26 mouse cellular contexts compared by ENCODE assay signal in the genomic region with DNA sequence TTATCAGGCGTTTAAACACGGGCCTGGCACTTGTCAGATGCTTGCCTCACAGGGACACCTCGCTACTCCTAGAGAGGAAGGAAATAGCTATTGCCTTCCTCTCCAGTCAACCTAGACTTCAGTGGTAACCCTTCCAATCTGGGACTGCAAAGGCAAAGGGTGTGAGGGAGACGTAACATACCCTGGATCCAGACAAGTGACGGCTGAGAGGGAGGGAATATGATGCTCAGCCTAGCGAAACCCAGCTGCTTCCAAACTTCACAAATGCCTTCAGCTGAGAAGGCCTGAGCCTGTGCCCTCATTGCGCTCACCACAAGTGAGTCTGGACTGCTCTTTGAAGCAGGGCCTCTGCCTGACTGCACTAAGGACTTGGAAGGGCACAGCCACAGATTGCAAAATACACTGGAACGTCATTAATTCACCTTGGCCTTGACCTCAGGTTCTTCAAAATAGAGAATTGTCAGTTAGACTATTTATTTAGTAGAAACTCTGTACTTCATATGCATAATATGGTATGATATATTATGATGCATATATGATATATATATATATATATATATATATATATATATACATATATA. TPM values are rescaled to one million over a fixed set of nuclear protein-coding genes. Genes with fewer than 3 reads are reported as not detected.
A peak's percentile ranks its signal among the peaks of the same experiment; 100 is the strongest.
DNase-seq lines count a peak whose midpoint lies in the region; ATAC-seq and TF ChIP-seq lines count a peak whose summit lies in the region.
"Had no signal": no experiment of that assay in that cellular context is flagged by ENCODE, and none has a peak within 500 bp of the region (broad histone marks: within the 10 kb centered on the region; RNA-seq: fewer than 3 reads in every experiment).

No protein-coding gene starts in this region.

- no peaks in the 10 kb centered on the region for H3K36me3 ChIP-seq in embryonic facial prominence, embryonic 14.5 days (ENCODE audit: control insufficient read depth, insufficient read depth, low read length)
- H3K36me3 ChIP-seq in embryonic facial prominence, embryonic 10.5 days (replicated peaks) = no peaks in the 10 kb centered on the region
- H3K36me3 ChIP-seq in heart, embryonic 15.5 days = no peaks in the 10 kb centered on the region
- H3K36me3 ChIP-seq in midbrain, embryonic 11.5 days (ENCODE audit: control insufficient read depth, insufficient read depth, low read length) = no peaks in the 10 kb centered on the region
- H3K36me3 ChIP-seq in midbrain, embryonic 15.5 days (replicated peaks) = no peaks in the 10 kb centered on the region
- H3K36me3 ChIP-seq: embryonic facial prominence, embryonic 13.5 days; hindbrain, embryonic 13.5 days; midbrain, embryonic 13.5 days had no signal

- H3K4me2 ChIP-seq in embryonic facial prominence, embryonic 14.5 days (ENCODE audit: low read depth, low read length) = no peak overlapping the region
- no peak overlapping the region for H3K4me2 ChIP-seq in heart, embryonic 15.5 days
- H3K4me2 ChIP-seq in midbrain, embryonic 11.5 days = no peak overlapping the region
- H3K4me2 ChIP-seq in midbrain, embryonic 15.5 days = no peak overlapping the region
- H3K4me2 ChIP-seq: embryonic facial prominence, embryonic 13.5 days; forebrain, embryonic 13.5 days; hindbrain, embryonic 13.5 days; liver, embryonic 11.5 days; midbrain, embryonic 13.5 days had no signal

- no peak; the same call in 1 of the 2 replicates for ATAC-seq in embryonic facial prominence, embryonic 14.5 days (ENCODE audit: low read depth)
- ATAC-seq in heart, embryonic 15.5 days (replicated peaks; ENCODE audit: insufficient number of reproducible peaks, insufficient read depth, low FRiP score, low read depth) = no peak; the same call in 1 of the 2 replicates
- no peak for ATAC-seq in midbrain, embryonic 11.5 days (ENCODE audit: low FRiP score)
- no peak for ATAC-seq in midbrain, embryonic 15.5 days (replicated peaks)
- ATAC-seq: forebrain, embryonic 13.5 days; liver, postnatal 0 days; midbrain, embryonic 13.5 days had no signal

- peaks cover 5% of the 10 kb centered on the region; the same call in 1 of the 2 replicates for H3K4me1 ChIP-seq in embryonic facial prominence, embryonic 14.5 days (ENCODE audit: control insufficient read depth, insufficient read depth, low read length)
- H3K4me1 ChIP-seq in embryonic facial prominence, embryonic 10.5 days = peaks cover 21% of the 10 kb centered on the region
- H3K4me1 ChIP-seq in heart, embryonic 15.5 days (replicated peaks) = peaks cover 14% of the 10 kb centered on the region
- H3K4me1 ChIP-seq in midbrain, embryonic 11.5 days (ENCODE audit: control insufficient read depth, insufficient read depth, low read length) = peaks cover 2% of the 10 kb centered on the region; the same call in 1 of the 2 replicates
- H3K4me1 ChIP-seq in midbrain, embryonic 15.5 days = no peaks in the 10 kb centered on the region
- H3K4me1 ChIP-seq: forebrain, embryonic 13.5 days; hindbrain, embryonic 13.5 days; midbrain, embryonic 13.5 days had no signal

- no peak overlapping the region for H3K27ac ChIP-seq in embryonic facial prominence, embryonic 14.5 days (replicated peaks; ENCODE audit: low read depth, low read length)
- H3K27ac ChIP-seq in embryonic facial prominence, embryonic 10.5 days (replicated peaks) = no peak overlapping the region
- 0 out of 2 replicates have a peak overlapping the region, but pooled peaks have one; percentile 29 for H3K27ac ChIP-seq in heart, embryonic 15.5 days
- H3K27ac ChIP-seq in midbrain, embryonic 11.5 days (ENCODE audit: low read depth, low read length) = no peak overlapping the region
- H3K27ac ChIP-seq in midbrain, embryonic 15.5 days = no peak overlapping the region
- no peak overlapping the region for H3K27ac ChIP-seq in left cerebral cortex, adult 2 months
- H3K27ac ChIP-seq: embryonic facial prominence, embryonic 13.5 days; forebrain, embryonic 13.5 days; hindbrain, embryonic 13.5 days; kidney, postnatal 0 days; midbrain, embryonic 13.5 days had no signal

- no peak overlapping the region for H3K9ac ChIP-seq in embryonic facial prominence, embryonic 14.5 days (ENCODE audit: low read depth, low read length)
- no peak overlapping the region for H3K9ac ChIP-seq in heart, embryonic 15.5 days
- H3K9ac ChIP-seq in midbrain, embryonic 11.5 days (ENCODE audit: low read length) = no peak overlapping the region
- no peak overlapping the region for H3K9ac ChIP-seq in midbrain, embryonic 15.5 days
- H3K9ac ChIP-seq: embryonic facial prominence, embryonic 13.5 days; forebrain, embryonic 13.5 days; hindbrain, embryonic 13.5 days; liver, postnatal 0 days; midbrain, embryonic 13.5 days had no signal

- no peaks in the 10 kb centered on the region for H3K9me3 ChIP-seq in embryonic facial prominence, embryonic 14.5 days (ENCODE audit: control insufficient read depth, low read length)
- H3K9me3 ChIP-seq in embryonic facial prominence, embryonic 10.5 days = no peaks in the 10 kb centered on the region
- H3K9me3 ChIP-seq in heart, embryonic 15.5 days (replicated peaks) = no peaks in the 10 kb centered on the region
- H3K9me3 ChIP-seq in midbrain, embryonic 11.5 days (ENCODE audit: control insufficient read depth, low read length) = no peaks in the 10 kb centered on the region
- H3K9me3 ChIP-seq in midbrain, embryonic 15.5 days = no peaks in the 10 kb centered on the region
- H3K9me3 ChIP-seq: embryonic facial prominence, embryonic 13.5 days; forebrain, embryonic 13.5 days; hindbrain, embryonic 13.5 days; midbrain, embryonic 13.5 days had no signal

- 49% methylated on average over 8 of the region's 8 CpGs for WGBS in embryonic facial prominence, embryonic 14.5 days
- WGBS in embryonic facial prominence, embryonic 10.5 days = 73% methylated on average over 8 of the region's 8 CpGs
- WGBS in heart, embryonic 15.5 days = 26% methylated on average over 8 of the region's 8 CpGs
- 81% methylated on average over 8 of the region's 8 CpGs for WGBS in midbrain, embryonic 11.5 days
- 81% methylated on average over 8 of the region's 8 CpGs for WGBS in midbrain, embryonic 15.5 days

- no peaks in the 10 kb centered on the region for H3K27me3 ChIP-seq in embryonic facial prominence, embryonic 14.5 days (replicated peaks; ENCODE audit: control insufficient read depth, insufficient read depth, low read length)
- no peaks in the 10 kb centered on the region for H3K27me3 ChIP-seq in embryonic facial prominence, embryonic 10.5 days (replicated peaks; ENCODE audit: low read depth, poor library complexity, severe bottlenecking)
- no peaks in the 10 kb centered on the region; the same call in 1 of the 2 replicates for H3K27me3 ChIP-seq in heart, embryonic 15.5 days
- no peaks in the 10 kb centered on the region for H3K27me3 ChIP-seq in midbrain, embryonic 11.5 days (ENCODE audit: control insufficient read depth, insufficient read depth, low read length)
- H3K27me3 ChIP-seq in midbrain, embryonic 15.5 days (replicated peaks) = no peaks in the 10 kb centered on the region
- H3K27me3 ChIP-seq: embryonic facial prominence, embryonic 13.5 days; forebrain, embryonic 13.5 days; hindbrain, embryonic 13.5 days; midbrain, embryonic 13.5 days had no signal

- TF ChIP-seq CTCF in left cerebral cortex, adult 2 months (IDR thresholded peaks at IDR 0.05) = no peak

- DNase-seq in embryonic facial prominence, embryonic 14.5 days (ENCODE audit: low spot score) = peak; percentile 42
- DNase-seq in embryonic facial prominence, embryonic 10.5 days (ENCODE audit: low spot score) = no peak
- DNase-seq in heart, adult 8-10 months (ENCODE audit: low spot score) = no peak
- DNase-seq in midbrain, embryonic 11.5 days (ENCODE audit: low spot score, missing footprints) = peak; percentile 23
- DNase-seq in skeletal muscle tissue, adult 2 months (ENCODE audit: low read depth, low spot score) = peak; percentile 52
- DNase-seq in left cerebral cortex, adult 2 months (ENCODE audit: extremely low spot score in 1 of 2, low spot score in 2 of 2) = no peak
- DNase-seq: cerebellum, adult 11-12 months; cerebellum, postnatal 14 days; gastrocnemius, postnatal 10 days; heart, adult 18-20 months; heart, postnatal 36 days; kidney, adult 18-20 months; layer of hippocampus, adult 9-11 months; liver, postnatal 0 days; right cerebral cortex, postnatal 14 days; spleen, adult 18-20 months had no signal

- H3K4me3 ChIP-seq in embryonic facial prominence, embryonic 14.5 days (ENCODE audit: low read depth, low read length) = no peak overlapping the region
- no peak overlapping the region for H3K4me3 ChIP-seq in embryonic facial prominence, embryonic 10.5 days
- H3K4me3 ChIP-seq in heart, embryonic 15.5 days = no peak overlapping the region
- H3K4me3 ChIP-seq in midbrain, embryonic 11.5 days (ENCODE audit: low read depth, low read length) = no peak overlapping the region
- H3K4me3 ChIP-seq in midbrain, embryonic 15.5 days = no peak overlapping the region
- no peak overlapping the region for H3K4me3 ChIP-seq in left cerebral cortex, adult 2 months
- H3K4me3 ChIP-seq: embryonic facial prominence, embryonic 13.5 days; forebrain, embryonic 13.5 days; hindbrain, embryonic 13.5 days; midbrain, embryonic 13.5 days had no signal

- intact Hi-C loops in left cerebral cortex, adult 2 months (cut with DNase I) = no loop called here

RNA-seq across cellular contexts. Expression of gene Elf5, which starts 21.3 kb away (rescaled TPM):
- 2.0 and 2.6 TPM in 2 replicates for polyA plus RNA-seq in embryonic facial prominence, embryonic 14.5 days (2014; fragmentation: Nextera tagmentation; extraction: Ambion mirVana)
- polyA plus RNA-seq in embryonic facial prominence, embryonic 10.5 days (2016; fragmentation: Nextera tagmentation; extraction: Ambion mirVana) = 0.08 and 0.24 TPM in 2 replicates
- 0.13 and 0.70 TPM in 2 replicates for polyA plus RNA-seq in heart, embryonic 15.5 days (2015; fragmentation: Nextera tagmentation; extraction: Ambion mirVana)
- total RNA-seq in heart, adult 8-10 months (2022) = not detected
- not detected in 2 replicates for polyA plus RNA-seq in midbrain, embryonic 11.5 days (2014; fragmentation: Nextera tagmentation; extraction: Ambion mirVana)
- polyA plus RNA-seq in midbrain, embryonic 15.5 days (2015; fragmentation: Nextera tagmentation; extraction: Ambion mirVana) = not detected in 2 replicates
- 1 to 10 TPM in 1 of 2 experiments, under 1 TPM in 1; 0.79 to 1.1 TPM for total RNA-seq in left cerebral cortex, adult 2 months (2021)
- total RNA-seq: adrenal gland, postnatal 36 days; gastrocnemius, postnatal 10 days; heart, adult 18-20 months; heart, postnatal 36 days had no signal
- polyA plus RNA-seq: forebrain, embryonic 13.5 days; hindbrain, embryonic 13.5 days; liver, embryonic 11.5 days; liver, postnatal 0 days; midbrain, embryonic 13.5 days; neural tube, embryonic 11.5 days had no signal

RNA-seq across cellular contexts. Expression of gene Cat, which starts 52.2 kb away (rescaled TPM):
- polyA plus RNA-seq in embryonic facial prominence, embryonic 14.5 days (2014; fragmentation: Nextera tagmentation; extraction: Ambion mirVana) = 89.9 and 98.8 TPM in 2 replicates
- 84.9 and 85.6 TPM in 2 replicates for polyA plus RNA-seq in embryonic facial prominence, embryonic 10.5 days (2016; fragmentation: Nextera tagmentation; extraction: Ambion mirVana)
- 73.5 and 88.0 TPM in 2 replicates for polyA plus RNA-seq in heart, embryonic 15.5 days (2015; fragmentation: Nextera tagmentation; extraction: Ambion mirVana)
- 100 to 1,000 TPM; 272 to 301 (median 290) TPM for total RNA-seq in heart, adult 8-10 months (2022)
- 149 and 157 TPM in 2 replicates for polyA plus RNA-seq in midbrain, embryonic 11.5 days (2014; fragmentation: Nextera tagmentation; extraction: Ambion mirVana)
- 83.4 and 86.2 TPM in 2 replicates for polyA plus RNA-seq in midbrain, embryonic 15.5 days (2015; fragmentation: Nextera tagmentation; extraction: Ambion mirVana)
- total RNA-seq in left cerebral cortex, adult 2 months (2021) = 10 to 100 TPM; 42.5 to 46.9 TPM

Comparison
In these comparisons a context has a peak if more than half of its experiments do, and no peak if none do; other contexts are left out.
1. DNase-seq: peak in embryonic facial prominence, embryonic 14.5 days (single experiment), midbrain, embryonic 11.5 days (single experiment) and skeletal muscle tissue, adult 2 months (single experiment); none in embryonic facial prominence, embryonic 10.5 days (single experiment), heart, adult 8-10 months (single experiment) and left cerebral cortex, adult 2 months (0 of 2).